Mouse (Mus musculus): ENCODE data around the gene Pkn3.
A peak's percentile ranks its signal among the peaks of the same experiment; 100 is the strongest.
"Not testable (repeated sequence)": the region's sequence is repeated elsewhere in the genome, so short reads cannot be mapped to it uniquely, and the experiment has no call there.

Gene Pkn3

DNA sequence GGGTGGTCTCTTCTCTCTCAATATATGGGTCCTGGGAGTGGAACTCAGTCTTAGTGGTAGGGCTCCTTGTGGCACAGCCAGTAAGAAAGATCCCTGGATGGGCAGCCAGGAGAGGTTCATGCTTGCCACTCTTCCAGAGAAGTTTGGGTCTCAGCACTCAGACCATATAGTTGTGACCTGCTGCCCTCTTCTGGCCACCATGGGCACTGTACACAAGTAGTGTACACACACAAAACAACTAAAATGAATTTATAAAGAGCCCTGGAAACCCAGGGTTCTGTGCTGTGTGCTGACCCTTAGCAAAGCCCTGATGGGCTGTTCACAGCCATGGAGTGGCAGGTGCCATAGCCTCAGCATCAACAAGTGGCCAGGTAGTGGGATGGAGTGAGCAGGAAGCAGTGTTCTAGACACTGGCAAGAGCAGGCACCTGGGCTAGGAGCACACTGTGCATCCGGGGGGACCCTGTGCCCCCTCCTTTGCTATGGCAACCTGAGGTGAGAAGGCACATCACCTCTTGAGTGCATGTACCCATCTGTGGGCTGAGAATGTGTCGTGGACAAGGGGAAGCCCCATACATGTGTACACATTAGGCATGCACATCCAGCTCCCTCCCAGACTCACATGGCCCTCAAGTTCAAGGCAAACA, 18.5 kb downstream of the Pkn3 start:
- DNase-seq (ENCODE audit: low read depth, low spot score) = peak; percentile 79

GRCm38 (mm10) chr2:30100214-30100613, 22.7 kb downstream of the Pkn3 start:
- peak; percentile 24 for DNase-seq (ENCODE audit: low read depth, low spot score)

DNA sequence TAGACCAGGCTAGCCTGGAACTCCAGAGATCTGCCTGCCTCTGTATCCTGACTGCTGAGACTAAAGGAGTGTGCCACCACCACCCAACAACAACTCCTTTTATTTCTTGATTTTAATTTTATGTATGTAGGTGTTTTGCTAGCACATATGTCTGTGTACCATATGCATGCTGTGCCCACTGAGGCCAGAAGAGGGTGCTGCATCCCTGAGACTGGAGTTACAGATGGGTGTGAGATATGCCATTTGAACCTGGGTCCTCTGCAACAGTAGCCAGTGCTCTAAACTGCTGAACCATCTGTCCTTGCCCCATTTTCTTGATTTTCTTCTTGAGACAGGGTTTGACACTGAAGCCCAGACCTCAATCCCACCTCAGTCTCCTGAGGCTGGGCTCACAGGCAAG, 28.9 kb downstream of the Pkn3 start:
- peak; percentile 82 for DNase-seq (ENCODE audit: low read depth, low spot score)

- no peak for DNase-seq (ENCODE audit: low read depth, low spot score)
Measured at GRCm38 (mm10) chr2:30107646-30108045, 30.2 kb downstream of the Pkn3 start.

GRCm38 (mm10) chr2:30108260-30108659, 30.8 kb downstream of the Pkn3 start:
- DNase-seq (ENCODE audit: low read depth, low spot score) = no peak

DNA sequence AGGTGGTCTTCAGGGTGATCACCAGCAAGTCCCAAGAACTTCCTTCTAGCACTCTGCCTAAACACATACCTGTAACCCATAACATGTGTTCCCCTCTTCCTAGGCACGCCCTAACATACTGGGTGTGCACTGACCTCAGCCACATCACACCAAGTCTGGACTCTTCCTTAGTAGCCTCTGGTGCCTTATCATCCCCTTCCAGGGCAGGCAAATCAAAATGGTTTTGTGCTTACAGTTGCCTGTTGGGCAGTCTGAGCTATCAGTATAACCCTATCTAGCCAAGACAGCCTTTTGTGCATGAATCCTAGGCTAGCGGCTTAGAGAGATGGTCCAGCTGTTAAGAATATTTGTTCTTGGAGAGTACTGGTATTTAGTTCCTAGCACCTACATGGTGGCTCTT, 34.0 kb downstream of the Pkn3 start:
- no peak for DNase-seq (ENCODE audit: low read depth, low spot score)

GRCm38 (mm10) chr2:30112564-30112963, 35.1 kb downstream of the Pkn3 start:
- DNase-seq (ENCODE audit: low read depth, low spot score) = no peak

- DNase-seq (ENCODE audit: low read depth, low spot score) = peak; percentile 83
Measured at GRCm38 (mm10) chr2:30119641-30120051, 42.2 kb downstream of the Pkn3 start.

DNA sequence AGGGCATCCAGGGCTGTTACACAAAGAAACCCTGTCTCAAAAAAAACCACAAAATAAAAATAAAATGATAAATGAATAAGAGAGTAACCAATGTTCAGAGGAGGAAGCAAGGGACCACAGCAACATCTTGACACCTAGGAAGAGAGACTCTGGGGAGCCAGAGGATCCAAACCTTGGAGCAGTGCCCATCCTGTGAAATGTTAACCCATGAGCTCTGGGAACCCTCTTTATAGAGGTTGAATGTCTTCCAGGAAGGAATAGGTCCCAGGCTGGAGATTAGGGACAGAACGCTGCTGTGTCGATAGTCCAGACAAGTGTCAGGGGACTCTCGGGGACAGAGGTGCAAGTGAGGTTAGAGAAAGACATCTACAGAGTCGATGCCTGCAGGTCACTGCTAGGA, 42.8 kb downstream of the Pkn3 start:
- no peak for DNase-seq (ENCODE audit: low read depth, low spot score)

DNA sequence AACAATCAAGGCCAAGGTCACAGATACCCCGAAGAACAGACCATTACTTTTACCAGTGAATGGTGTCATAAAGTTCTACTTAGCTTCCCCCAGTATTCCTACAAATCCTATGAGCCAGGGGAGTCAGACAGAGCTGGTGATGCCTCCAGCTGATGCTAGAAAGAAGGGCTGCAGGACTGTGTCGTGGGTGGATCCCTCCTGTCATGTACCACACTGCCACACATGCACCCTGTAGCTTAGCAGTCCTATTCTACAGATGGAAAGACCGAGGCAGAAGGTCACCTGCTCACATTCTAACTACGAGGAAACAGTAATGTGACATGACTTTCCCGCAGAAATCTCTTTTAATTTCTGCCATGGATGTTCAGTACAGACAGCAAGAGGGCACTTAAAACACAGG, 45.3 kb downstream of the Pkn3 start:
- no peak for DNase-seq (ENCODE audit: low read depth, low spot score)

- DNase-seq (ENCODE audit: low read depth, low spot score) = no peak
Measured at GRCm38 (mm10) chr2:30123729-30124471, 46.4 kb downstream of the Pkn3 start.

DNA sequence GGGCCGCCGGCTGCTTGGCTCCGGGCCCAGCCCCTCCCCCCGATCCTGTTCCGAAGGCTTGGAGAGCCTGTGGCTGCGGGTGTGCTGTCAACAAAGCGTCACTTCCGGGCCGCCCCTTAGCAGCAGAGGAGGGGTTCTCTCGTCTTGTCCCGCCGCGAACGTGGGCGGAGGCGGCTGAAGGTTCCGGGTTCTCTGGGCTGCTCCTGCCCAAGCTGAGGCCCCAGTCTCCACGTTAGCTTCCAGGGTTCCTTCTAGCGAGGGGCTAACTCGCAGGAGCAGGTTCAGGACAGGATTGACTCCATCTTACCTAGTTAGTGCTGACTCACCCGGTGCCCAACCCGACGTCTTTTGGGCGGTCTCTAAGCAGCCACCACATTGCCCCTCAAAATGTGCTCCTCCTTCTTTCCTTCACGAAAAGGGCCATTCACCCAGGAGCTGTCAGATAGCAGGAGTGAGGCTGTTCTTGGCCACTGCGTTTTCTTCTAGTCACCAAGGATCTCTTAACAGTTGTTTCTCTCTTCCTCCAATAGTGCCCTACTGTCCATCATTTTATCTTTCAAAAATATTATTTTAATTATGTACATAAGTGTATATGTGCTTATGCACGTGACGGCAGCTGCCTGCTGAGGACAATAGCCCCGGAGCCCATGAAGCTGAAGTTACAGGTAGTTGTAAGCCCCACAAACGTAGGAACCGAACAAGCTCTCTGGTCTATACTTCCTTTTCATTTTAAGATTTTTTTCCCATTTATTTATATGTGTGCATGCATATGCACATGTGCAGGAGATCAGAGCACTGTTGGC, 47.2 kb downstream of the Pkn3 start, which contains the start of gene Zer1:
Gene Zer1, minus strand, starts transcription at position 114 of the 803 bp plus-strand sequence.
- DNase-seq (ENCODE audit: low read depth, low spot score) = peak; percentile 95

DNA sequence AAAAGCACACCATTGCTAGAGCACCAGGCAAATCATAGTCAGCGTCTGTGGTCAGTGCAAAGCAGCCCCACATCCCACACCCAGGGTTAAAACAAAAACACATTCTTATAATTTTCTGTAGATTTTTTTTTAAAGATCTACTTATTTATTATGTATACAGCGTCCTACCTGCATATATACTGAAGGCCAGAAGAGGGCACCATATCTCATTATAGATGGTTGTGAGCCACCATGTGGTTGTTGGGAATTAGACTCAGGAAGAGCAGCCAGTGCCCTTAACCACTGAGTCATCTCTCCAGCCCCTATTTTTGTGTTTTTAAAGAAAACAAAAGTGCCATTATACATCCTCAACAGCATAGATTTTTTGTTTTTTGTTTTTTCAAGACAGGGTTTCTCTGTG, 51.3 kb downstream of the Pkn3 start:
- DNase-seq (ENCODE audit: low read depth, low spot score) = peak; percentile 74

DNA sequence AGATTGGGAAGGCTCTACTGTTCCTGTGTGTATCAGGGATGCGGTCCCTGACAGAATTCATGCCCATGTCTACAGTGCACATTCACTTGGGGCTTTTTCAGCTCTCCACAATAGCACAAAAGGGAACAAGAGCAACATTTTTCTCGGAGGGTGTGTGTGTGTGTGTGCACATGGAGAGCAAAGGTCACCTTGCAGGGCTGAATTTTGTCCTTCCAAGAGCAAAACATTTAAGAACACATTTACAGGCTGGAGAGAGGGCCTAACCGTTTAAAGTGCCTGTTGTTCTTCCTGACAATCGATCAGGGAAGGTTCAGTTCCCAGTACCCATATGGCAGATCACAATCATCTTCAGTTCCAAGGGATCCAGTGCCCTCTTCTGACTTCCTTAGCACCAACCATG, 52.7 kb downstream of the Pkn3 start:
- DNase-seq (ENCODE audit: low read depth, low spot score) = no peak

DNA sequence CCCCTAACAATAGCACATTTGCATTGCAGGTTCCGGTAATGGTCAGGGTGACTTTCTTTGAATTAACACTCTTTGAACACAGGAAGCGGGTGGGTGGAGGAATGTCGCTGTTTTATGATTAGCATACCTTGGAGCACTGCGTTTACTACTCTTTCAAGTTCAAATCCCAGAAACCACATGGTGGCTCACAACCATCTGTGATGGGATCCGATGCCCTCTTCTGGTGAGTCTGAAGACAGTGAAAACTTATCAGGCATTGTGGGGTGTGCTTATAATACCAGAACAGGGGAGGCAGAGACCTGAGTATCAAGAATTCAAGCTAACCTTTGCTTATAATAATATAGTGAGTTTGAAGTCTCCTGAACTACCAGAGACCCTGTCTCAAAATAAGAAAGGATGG, 53.8 kb downstream of the Pkn3 start:
- not testable (repeated sequence) for DNase-seq (ENCODE audit: low read depth, low spot score)

DNA sequence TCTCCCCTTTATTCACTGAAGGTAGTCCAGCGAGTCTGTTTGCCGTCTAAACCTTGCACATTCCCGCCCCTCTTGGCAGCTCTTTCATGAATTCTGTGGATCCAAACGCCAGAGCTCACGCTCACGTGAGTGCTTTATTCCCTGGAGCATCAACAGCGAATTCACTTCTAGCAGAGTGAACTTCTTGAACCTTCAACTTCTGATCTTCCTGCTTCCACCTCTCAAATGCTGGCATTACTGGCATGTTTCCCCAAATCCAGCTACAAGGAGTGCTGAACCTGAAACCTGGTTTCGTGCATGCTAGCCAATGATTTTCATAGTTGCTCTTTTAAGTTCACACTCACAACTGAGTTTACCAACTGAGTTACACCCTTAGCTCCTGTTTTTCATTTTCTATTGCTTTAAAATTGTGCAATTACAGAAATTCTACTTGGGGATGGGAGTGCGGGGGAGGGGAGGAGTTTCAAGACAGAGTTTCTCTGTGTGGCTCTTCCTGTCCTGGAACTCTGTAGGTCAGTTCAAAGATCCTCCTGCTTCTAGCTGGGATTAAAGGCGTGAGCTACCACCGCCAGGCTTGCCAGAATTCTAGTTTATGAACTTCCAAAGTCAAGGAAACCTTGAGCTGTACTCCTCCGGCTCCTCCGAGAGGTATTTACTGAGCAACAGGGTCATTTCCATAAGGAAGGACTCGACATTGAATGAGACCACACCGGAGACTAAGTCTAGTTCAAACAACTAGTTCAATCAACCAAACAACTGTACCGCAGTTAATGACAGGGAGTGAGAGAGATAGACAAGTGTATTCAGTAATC, 55.5 kb downstream of the Pkn3 start:
- no peak for DNase-seq (ENCODE audit: low read depth, low spot score)

DNA sequence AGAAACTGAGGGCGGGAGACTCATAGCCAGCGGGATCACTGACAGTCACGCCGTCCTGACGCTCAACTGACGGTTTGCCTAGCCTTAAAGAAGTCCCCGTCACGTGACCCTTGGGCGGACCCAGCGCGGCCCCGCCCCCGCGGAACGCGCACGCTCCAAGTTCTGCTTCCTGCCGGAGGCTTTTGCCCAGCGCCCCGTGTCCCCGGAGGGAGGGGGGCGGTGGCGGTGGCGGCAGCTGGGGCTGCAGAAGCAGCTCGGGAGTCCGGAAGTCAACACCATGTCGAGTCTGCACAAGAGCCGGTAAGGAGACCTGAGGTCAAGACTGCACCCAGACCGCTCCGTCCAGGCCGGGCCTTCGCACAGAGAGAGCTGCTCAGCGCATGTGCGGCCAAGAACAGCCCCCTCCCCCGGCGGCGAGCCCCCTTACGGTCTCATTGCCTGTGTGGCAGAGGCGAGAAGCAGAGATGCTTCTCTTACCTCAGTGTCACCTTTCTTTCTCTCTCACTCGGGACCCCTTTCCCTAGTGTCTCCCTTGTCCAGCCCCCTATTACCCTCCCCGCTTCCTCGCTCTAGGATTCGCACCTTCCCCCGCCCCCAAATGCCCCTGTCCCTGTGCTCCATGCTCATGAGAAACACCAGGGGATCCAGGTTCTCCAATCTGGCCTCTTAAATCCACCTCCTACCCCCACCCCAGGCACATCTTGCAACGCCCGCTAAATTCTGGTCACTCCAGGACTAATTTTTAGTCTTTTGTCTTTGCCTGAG, 56.3 kb downstream of the Pkn3 start, which contains the start of gene Tbc1d13:
Gene Tbc1d13, plus strand, starts transcription at position 134 of the 765 bp plus-strand sequence.
- peak; percentile 99 for DNase-seq (ENCODE audit: low read depth, low spot score)

DNA sequence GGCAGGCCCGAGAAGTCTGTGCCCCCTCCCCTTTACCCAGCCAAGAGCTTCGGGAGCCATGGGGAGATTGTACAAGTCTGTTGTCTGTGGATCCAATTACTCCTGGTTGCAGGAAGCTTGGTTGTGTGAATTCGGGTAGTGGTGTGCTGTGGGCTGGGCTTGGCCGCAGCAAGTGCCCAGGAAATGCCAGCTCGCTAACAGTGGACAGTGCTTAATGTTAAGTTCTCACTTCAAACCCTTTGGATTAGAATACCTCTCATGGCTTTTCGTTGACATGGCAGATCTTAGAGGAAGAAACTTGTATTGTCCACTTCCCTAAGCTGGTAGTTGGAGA, 56.9 kb downstream of the Pkn3 start:
- DNase-seq (ENCODE audit: low read depth, low spot score) = no peak

DNA sequence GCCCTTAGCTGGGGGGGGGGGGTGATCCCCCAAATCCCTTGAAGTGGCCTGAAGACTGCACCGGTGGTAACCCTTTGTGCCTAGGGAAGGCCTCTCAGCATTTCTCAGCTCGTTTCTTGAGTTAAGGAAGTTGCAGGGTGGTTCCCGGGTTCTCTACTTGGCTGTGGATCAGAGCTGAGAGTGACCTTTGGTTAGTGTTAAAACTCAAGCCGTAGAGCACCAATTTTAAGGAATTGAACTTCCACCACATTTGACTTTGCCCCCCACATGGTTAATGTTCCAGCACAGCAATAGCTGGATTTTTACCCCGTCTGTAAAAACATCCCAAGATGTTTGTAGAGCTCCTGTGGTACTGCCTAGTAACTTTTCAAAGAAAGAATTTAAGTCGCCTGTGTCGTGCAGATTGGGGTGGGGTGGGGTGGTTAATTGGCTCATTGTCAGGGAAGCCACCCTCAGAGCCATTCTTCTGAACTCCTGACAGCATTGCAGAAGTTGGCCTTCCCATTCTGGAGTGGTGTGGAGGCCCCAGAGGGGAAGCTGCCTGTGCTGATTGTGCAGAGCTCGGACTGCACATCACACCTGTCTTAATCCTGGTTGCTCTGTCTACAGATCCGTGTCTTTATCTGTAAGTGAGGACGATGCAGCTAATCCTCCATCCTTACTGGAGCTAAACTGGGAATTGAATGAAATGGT, 57.6 kb downstream of the Pkn3 start:
- no peak for DNase-seq (ENCODE audit: low read depth, low spot score)

- no peak for DNase-seq (ENCODE audit: low read depth, low spot score)
Measured at GRCm38 (mm10) chr2:30136458-30136857, 59.0 kb downstream of the Pkn3 start.

All from CD4-positive, CD25-positive, alpha-beta regulatory T cell, adult 2 months (primary cell).